Mouse (Mus musculus) embryonic fibroblast, embryonic 13.5 days (primary cell): ENCODE data around the gene Dnajc6.

Experiments
- CTCF ChIP-seq: IDR thresholded peaks from 2 replicates; pipeline ENCODE4 v1.5.1; 2011; ENCODE audit warnings: mild to moderate bottlenecking, control low read depth, low read length, moderate library complexity, borderline replicate concordance; ENCODE audit not compliant: insufficient read depth
- POLR2A ChIP-seq: IDR thresholded peaks from 2 replicates; pipeline ENCODE4 v1.6.1; 2011; ENCODE audit warnings: low read depth, mild to moderate bottlenecking, control low read depth, low read length, moderate library complexity

- TF ChIP-seq CTCF, result no peak
- TF ChIP-seq POLR2A, result no peak
Measured at GRCm38 (mm10) chr4:101466264-101466663, 30.2 kb upstream of the Dnajc6 start.
